Mouse (Mus musculus) bone marrow, adult 2 months (tissue): ENCODE results near the gene Ankrd28. TPM values are rescaled to one million over a fixed set of nuclear protein-coding genes. Genes with fewer than 3 reads are reported as not detected.

Experiments used
- H3K27ac ChIP-seq: fragments of 200-500 bp; 2 replicates; pipeline ENCODE4 v1.5.1; 2012; ENCODE audit warnings: low read depth, mild to moderate bottlenecking, control low read depth, inconsistent platforms, low read length; ENCODE audit not compliant: control insufficient read depth, poor library complexity, insufficient read depth
- H3K4me1 ChIP-seq: fragments of 200-500 bp; 2 replicates; pipeline ENCODE4 v1.6.1; 2011; ENCODE audit warnings: low read length; ENCODE audit not compliant: control insufficient read depth, insufficient read depth
- H3K4me3 ChIP-seq: fragments of 200-500 bp; replicated peaks from 2 replicates; pipeline ENCODE3; 2011; ENCODE audit warnings: mild to moderate bottlenecking, low read depth, low read length, control low read depth; ENCODE audit not compliant: control insufficient read depth
- CTCF ChIP-seq: fragments of 200-500 bp; IDR thresholded peaks from 2 replicates; pipeline ENCODE4 v1.5.1; 2011; ENCODE audit warnings: low read length, control low read depth; ENCODE audit not compliant: control insufficient read depth, insufficient read depth
- POLR2A ChIP-seq: fragments of 200-500 bp; IDR thresholded peaks from 2 replicates; pipeline ENCODE4 v1.6.1; 2011; ENCODE audit warnings: low read depth, mild to moderate bottlenecking, control low read depth, low read length, borderline replicate concordance; ENCODE audit not compliant: control insufficient read depth
- WGBS: fragments of 180-500 bp; shearing (Covaris S2); methylation state at CpG from one replicate; pipeline ENCODE4 v1.1.7; 2018; 5-methylcytosine and 5-hydroxymethylcytosine counted together
- polyA plus RNA-seq: library from polyadenylated mRNA; stranded (reverse); fragments of >200 nt; gene quantifications from 2 replicates; pipeline ENCODE4 v1.2.4, GENCODE M21; 2011; ENCODE audit warnings: low replicate concordance; ENCODE audit not compliant: missing spikeins, insufficient read depth, insufficient read length

Gene Ankrd28
- polyA plus RNA-seq, 1 experiment, result 20.6 TPM

DNA sequence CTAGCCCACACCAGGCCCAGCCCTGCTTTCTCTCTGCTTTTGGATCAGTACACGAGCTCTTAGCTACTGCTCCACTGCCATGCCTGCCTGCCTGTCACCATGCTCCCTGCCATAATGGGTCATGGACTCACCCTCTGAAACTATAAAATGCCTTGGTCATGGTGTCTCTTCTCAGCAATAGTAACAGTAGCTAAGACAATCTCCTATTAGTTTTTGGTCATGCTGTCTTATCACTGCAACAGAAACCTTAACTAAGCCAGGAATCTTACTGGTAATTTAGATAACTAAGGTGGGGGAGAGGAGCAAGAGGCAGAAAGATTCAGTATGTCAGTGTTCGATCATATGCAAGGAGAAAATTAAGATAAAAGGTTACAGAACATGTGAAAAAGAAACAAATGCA lies 112.1 kb downstream of the Ankrd28 start:
- 73% methylated on average over 2 of the region's 2 CpGs for WGBS
- H3K4me1 ChIP-seq, result no peaks in the 10 kb centered on the region; the same call in 1 of the 2 replicates
- TF ChIP-seq POLR2A, result no peak
- TF ChIP-seq CTCF, result no peak
- H3K27ac ChIP-seq, result no peak overlapping the region
- H3K4me3 ChIP-seq, result no peak overlapping the region

DNA sequence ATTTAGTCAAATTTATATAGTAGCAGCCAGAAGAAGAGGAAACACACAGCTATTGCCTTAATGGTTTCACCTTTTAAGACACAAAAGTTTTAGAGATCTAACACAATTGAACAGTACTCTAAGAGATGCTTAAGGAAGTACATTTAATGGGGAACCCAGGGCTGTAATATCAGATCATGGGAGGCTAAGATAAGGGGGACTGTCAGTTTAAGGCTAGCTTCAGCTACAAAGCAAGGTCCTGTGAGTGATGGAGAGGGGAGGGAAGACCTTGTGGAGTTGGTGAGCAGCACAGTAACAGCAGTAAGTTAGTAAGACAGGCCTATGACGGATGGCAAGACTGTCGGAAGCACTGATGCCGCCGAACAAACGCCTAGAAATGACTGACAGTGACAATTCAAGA lies 113.1 kb downstream of the Ankrd28 start:
- no peaks in the 10 kb centered on the region; the same call in 1 of the 2 replicates for H3K4me1 ChIP-seq
- TF ChIP-seq POLR2A (no peak), CTCF (no peak)
- no peak overlapping the region for H3K27ac ChIP-seq
- H3K4me3 ChIP-seq, result no peak overlapping the region
- 83% methylated on average over 5 of the region's 5 CpGs for WGBS

DNA sequence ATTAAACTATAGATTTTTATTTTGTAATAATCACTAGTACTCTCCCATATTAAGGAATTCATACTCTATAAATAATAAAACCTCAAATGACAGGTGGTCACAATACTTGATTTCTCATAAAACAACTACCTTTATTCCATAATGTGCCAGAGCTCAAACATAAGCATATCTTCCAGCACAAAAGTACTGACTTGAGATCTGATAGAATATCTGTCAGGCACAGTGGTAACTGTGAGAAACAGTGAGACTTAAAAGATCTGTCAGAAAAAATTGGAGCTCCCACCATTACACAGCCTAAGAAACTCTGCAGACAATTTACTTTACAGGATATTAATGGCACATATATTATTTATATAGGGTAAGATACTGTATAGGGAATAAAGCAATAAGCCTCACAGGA lies 114.8 kb downstream of the Ankrd28 start:
- TF ChIP-seq POLR2A (no peak), CTCF (no peak)

DNA sequence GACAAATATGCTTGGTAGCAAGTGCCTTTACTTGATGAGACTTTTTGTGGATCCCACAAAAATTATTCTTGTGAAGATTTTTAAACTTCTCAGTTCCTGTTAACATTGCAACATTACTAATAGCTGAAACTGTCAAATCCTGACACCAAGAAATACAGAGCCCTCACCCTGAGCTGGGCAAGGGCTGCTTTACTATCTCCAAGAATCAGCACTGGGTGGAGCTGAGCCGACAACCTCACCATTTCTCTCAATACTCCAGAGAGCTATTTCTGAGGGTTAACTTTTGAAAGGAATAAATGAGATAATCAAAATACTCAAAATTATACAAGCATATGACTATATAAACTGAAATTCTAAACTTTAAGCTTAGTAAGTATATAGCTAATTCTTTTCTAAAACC lies 121.1 kb downstream of the Ankrd28 start:
- 60% methylated on average over 1 of the region's 1 CpGs for WGBS
- Histone ChIP-seq H3K4me3 (no peak overlapping the region), H3K4me1 (no peaks in the 10 kb centered on the region), H3K27ac (no peak overlapping the region)
- no peak for TF ChIP-seq CTCF
- TF ChIP-seq POLR2A, result no peak

More for the DNA sequence above, 114.8 kb downstream of the Ankrd28 start:
- Histone ChIP-seq H3K4me1 (no peaks in the 10 kb centered on the region; the same call in 1 of the 2 replicates), H3K4me3 (no peak overlapping the region), H3K27ac (no peak overlapping the region)

DNA sequence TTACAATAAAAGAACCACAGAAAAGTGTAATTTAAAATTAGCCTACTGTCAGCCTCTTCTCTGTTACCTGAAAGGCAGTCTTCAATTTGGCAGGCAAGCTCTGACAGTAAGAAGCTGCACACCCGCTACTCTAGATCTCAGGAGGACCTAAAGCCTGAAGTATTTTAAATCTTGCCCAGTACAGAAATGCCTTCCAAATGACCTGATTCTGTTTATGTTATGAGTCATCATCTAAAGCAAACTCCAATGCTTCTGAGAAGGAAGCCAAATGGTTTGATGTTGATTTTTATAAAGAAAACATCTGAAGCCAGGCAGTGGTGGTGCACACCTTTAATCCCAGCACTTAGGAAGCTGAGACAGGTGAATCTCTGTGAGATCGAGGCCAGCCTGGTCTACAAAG lies 130.1 kb downstream of the Ankrd28 start:
- 86% methylated on average over 2 of the region's 2 CpGs for WGBS
- TF ChIP-seq CTCF, result no peak
- TF ChIP-seq POLR2A, result no peak
- Histone ChIP-seq H3K4me3 (no peak overlapping the region), H3K27ac (no peak overlapping the region), H3K4me1 (peaks cover 1% of the 10 kb centered on the region; the same call in 1 of the 2 replicates)

DNA sequence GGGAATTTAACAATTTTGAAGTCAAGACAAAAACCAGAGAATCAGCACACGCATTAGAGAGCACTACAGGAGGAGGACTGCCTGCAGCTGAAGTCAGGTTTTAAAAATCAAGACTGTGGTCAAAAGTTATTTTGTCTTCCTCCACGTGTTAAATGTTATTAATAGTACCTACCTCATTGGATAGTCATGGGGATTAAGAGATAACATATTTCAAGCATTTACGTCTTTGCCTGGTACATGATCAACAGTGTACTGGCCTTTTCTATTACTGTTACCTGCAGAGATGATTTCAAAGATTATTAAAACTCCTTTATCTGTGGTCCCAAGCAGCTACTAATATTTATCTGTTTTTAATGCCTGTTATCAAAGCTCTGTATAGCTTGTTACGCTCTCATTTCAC lies 132.7 kb downstream of the Ankrd28 start:
- Histone ChIP-seq H3K4me3 (no peak overlapping the region), H3K4me1 (peaks cover 1% of the 10 kb centered on the region; the same call in 1 of the 2 replicates), H3K27ac (no peak overlapping the region)
- TF ChIP-seq CTCF, result no peak
- no peak for TF ChIP-seq POLR2A
- WGBS, result 73% methylated on average over 4 of the region's 4 CpGs

DNA sequence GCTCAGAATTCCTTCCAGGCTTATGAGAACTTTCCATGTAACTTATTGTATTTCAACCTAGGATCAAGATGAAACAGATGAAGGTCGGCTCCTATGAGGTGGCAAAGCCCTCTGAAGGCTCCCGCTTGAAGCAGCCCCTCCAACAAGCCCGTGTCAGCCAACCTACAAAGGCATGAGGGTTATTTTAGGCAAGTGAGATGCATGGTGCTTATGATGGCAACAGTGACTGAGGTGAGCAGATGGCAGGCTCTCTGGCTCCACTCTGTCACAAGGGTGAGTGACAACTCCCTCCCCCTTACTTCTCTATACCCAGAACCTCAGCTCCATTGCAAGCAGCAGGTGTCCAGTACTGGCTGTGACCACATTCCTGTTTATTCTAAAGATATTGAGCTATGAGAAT lies 133.1 kb downstream of the Ankrd28 start:
- WGBS, result 78% methylated on average over 3 of the region's 3 CpGs
- peaks cover 1% of the 10 kb centered on the region; the same call in 1 of the 2 replicates for H3K4me1 ChIP-seq
- H3K27ac ChIP-seq, result no peak overlapping the region
- H3K4me3 ChIP-seq, result no peak overlapping the region
- TF ChIP-seq CTCF, result no peak
- TF ChIP-seq POLR2A, result no peak

DNA sequence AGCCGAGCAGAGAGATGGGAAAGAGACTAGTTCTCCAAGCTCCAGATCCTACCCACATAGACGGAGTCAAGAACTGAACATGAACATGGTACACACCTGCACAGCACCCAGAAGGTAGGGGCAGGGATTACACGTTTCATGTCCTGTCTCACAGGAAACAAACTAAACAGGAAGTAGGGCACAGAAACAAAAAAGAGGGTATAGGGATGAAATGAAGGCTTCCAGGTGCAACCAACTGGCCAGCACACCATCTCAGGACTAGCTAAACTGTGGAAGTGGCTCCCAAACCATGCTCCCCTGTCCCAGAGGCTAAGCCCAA lies 133.5 kb downstream of the Ankrd28 start:
- no peak overlapping the region for H3K4me3 ChIP-seq
- peaks cover 1% of the 10 kb centered on the region; the same call in 1 of the 2 replicates for H3K4me1 ChIP-seq
- WGBS, result 53% methylated on average over 3 of the region's 3 CpGs
- H3K27ac ChIP-seq, result no peak overlapping the region
- TF ChIP-seq CTCF, result no peak
- no peak for TF ChIP-seq POLR2A
